Mouse (Mus musculus): ENCODE results near the gene Enox1.

DNA sequence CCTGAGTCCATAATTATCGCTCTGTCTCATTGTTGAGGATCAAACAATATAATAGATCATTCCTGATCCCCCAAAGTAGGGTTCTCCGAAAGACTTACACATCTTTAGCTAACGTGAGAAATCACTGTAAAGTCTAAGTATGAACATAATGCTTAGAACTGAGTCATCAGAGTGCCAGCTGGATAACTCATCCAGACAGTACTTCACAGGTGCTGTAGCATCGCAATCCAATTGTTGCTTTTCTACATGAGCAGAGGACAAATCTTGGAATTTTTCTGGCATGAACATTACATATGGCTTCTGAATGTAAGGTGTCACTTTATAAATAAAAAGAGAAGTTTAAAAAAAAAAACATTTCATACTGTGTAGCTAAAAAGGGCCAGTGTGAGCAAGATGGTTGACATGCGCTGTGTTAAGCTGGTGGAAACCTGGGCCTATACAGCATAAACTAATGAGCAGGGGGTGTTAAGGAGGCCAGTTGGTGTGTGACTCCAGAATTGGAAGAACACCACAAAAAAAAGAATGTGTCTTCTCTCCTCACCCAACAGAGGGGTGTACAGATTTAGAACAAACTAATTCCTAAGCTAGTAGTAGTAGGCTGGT lies 588.2 kb downstream of the Enox1 start:
- TF ChIP-seq POLR2A (IDR thresholded peaks at IDR 0.05; ENCODE audit: borderline replicate concordance, low read depth, low read length) (no peak), CTCF (IDR thresholded peaks at IDR 0.05; ENCODE audit: low read depth, low read length) (no peak)
